Mouse (Mus musculus) adrenal gland, postnatal 10 days (tissue): Measurements from ENCODE around the gene Khdc1c. TPM values are rescaled to one million over a fixed set of nuclear protein-coding genes. Genes with fewer than 3 reads are reported as not detected.
"Not testable (repeated sequence)": the region's sequence is repeated elsewhere in the genome, so short reads cannot be mapped to it uniquely, and the experiment has no call there.

ENCODE experiments used
- DNase-seq: peaks from one replicate; pipeline ENCODE4 v3.0.0; 2021; ENCODE audit warnings: mixed read lengths
- long read RNA-seq, 2 experiments: library from polyadenylated mRNA; stranded (forward); transcript quantifications; one replicate each; pipeline ENCODE4 v2.0.0; 2021
- total RNA-seq, 2 experiments: library from RNA; stranded (reverse); gene quantifications; 2 replicates each; pipeline ENCODE4 v1.2.3; 2021

Gene Khdc1c
- total RNA-seq: not detected
- long read RNA-seq, experiment 1: 0 reads
- long read RNA-seq, experiment 2: 0 reads

GRCm38 (mm10) chr1:21368031-21368430 lies at the start of gene Khdc1c:
Gene Khdc1c, plus strand, starts transcription at chr1:21368331.
- DNase-seq: not testable (repeated sequence)

DNA sequence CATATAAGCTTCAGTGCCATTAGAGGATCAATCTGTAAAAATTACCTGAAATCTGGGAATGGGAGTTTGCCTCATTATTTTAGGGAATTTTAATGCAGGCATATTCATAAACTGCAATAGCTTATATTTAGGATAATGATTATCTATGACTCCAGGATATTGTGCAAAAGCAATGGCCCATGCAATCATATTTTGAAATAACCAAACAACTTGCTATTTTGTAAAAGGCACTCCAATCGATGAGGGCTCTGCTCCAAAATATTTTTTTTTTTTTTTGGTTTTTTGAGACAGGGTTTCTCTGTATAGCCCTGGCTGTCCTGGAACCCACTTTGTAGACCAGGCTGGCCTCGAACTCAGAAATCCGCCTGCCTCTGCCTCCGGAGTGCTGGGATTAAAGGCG lies 47.9 kb upstream of the Khdc1c start:
- DNase-seq: not testable (repeated sequence)

GRCm38 (mm10) chr1:21321656-21322055 lies 46.5 kb upstream of the Khdc1c start:
- DNase-seq: no peak

- no peak for DNase-seq
Observed at GRCm38 (mm10) chr1:21323996-21324574, 44.0 kb upstream of the Khdc1c start.

DNA sequence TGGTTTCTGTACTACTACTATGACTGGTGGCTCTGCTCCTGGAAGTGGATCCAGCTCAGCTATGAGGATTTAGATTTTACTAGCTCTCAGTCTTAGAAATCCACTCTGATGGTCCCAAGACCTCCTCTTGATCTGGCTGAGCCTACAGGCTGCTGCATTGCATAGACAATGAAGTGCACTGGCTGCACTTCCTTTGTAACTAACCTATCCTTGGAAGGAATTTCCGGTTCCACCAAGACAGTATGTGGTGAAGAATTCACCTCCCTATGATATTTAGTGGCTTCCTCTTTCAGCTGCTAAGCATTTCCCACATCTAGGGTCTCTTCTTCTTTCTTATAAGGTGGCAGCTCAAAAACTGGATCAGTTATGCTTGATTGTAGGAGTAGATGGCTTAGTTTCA lies 43.5 kb upstream of the Khdc1c start:
- no peak for DNase-seq

DNA sequence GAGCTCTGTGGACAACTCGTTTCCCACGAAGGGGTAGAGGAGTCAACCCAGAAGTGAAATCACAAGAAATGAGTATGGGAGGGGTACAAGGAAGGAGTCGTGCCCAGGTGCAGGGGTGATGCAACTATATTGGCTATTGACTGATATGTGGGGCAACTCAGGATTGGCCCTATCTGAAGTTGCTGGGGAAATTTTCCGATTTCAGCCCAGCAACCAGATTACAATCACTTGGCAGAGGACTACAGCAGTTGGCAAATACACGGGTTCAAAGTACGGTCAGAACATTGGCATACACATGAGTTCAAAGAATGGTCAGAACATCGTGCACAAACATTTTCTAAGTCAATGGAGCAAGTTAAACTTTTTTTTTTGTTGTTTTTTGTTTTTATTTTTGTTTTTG lies 41.4 kb upstream of the Khdc1c start:
- no peak for DNase-seq

- not testable (repeated sequence) for DNase-seq
Observed at GRCm38 (mm10) chr1:21331161-21331560, 37.0 kb upstream of the Khdc1c start.

DNA sequence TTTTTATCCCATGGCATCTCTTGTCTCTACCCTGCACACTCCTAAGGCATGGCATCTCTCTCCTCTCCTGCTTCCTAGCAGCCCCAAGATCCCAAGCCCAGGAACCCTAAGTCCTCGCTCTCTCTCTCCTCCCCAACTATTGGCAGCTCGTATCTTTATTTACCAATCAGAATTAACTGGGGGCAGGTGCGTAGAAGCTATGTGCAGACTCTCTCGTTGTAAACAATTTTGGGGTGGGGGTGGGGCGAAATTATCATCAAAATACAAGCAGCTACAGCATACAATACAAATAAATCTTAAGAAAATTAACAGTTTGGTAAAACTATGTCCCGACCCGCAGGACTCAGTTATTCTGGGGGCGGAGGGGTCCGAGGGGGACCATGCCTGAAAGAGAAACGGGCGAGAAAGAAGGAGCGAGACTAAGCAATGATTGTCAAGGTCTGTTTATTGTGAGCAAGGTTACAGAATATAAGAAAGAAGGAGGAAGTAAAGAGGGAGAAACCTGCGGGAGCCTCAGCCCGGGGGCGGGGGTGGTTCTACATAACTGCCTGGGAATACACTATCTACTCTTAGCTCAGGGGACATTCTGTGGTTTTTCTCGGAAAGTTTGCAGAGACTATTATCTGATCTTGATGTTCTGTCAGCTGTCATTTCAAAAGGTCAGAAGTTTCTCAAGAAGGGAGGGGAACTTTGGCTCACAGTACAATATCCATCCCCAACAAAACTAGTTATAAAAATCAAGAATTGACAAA lies 34.7 kb upstream of the Khdc1c start:
- DNase-seq: no peak

- DNase-seq: no peak
Observed at GRCm38 (mm10) chr1:21335836-21336235, 32.3 kb upstream of the Khdc1c start.

- no peak for DNase-seq
Observed at GRCm38 (mm10) chr1:21340745-21341144, 27.4 kb upstream of the Khdc1c start.

DNA sequence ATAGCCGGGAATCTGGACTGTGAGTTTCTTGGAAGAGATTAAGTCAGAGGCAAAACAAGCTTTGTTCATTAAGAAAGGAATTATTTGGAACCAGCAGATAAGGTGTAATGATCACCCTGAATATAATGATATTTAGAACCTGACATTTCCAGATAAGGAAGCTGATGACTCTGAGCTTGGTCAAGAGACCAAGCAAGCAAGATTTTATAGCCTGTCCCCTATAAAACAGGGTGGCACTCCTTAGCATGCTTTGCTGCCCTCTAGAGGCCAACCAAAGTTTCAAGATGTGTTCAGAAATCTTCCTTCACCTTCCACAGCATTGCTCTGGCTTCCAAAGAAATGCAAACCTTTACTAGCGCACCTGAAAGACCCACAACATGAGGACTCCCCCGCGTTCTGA lies 23.9 kb upstream of the Khdc1c start:
- DNase-seq: peak; percentile 62

DNA sequence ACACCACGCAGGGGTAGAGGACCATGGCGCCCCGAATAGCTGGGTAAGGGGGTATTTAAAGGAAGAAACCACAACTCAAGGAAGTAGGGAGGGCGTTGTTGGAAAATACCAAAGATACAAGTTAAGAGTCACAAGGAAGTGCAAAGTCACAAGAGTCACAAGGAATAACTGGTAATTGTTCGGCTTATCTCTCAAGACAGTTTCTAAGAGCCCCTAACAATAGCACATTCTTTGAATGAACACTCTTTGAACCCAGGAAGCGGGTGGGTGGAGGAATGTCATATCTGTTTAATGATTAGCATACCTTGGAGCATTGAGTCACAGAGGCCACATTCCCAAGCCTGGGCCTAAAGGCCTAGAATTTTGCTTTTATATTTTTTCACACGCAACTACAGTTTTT lies 23.4 kb upstream of the Khdc1c start:
- not testable (repeated sequence) for DNase-seq

DNA sequence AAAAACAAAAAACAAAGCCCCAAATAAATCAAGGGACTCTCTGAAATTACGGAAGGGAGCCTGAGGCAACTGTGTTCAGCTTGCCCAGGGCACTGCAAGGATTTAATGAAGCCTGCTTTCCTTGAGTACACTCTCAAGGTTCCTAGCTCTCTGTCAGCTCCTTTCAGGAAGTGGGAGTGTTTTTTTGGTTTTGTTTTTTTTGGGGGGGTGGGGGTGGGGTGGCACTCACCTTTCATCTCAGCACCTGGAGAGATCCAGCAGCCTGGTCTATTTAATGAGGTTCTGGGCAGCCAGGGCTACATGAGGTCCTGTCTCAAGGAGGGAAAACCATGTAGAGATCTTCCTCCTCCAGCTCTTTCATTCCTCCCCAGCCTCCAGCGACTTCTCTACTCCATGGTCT lies 18.8 kb upstream of the Khdc1c start, which contains the start of gene Khdc1a:
Khdc1a (plus strand) TSS at position 301 of the 400 bp plus-strand sequence.
- no peak for DNase-seq

DNA sequence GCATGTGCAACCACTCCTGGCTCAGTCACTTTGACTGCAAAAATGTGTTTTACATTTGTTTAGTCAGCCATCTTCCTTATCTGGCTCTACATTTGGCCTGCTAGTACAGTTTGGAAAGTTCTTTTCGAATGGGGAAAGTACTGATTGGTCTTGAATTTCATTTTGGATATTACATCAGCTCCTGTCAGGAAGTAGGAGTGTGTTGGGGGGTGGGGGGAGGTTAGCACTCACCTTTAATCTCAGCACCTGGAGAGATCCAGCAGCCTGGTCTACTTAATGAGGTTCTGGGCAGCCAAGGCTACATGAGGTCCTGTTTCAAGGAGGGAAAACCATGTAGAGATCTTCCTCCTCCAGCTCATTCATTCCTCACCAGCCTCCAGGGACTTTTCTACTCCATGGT lies 15.1 kb downstream of the Khdc1c start, which contains the start of gene Khdc1b:
Khdc1b (plus strand) TSS at position 301 of the 400 bp plus-strand sequence.
- DNase-seq: no peak

DNA sequence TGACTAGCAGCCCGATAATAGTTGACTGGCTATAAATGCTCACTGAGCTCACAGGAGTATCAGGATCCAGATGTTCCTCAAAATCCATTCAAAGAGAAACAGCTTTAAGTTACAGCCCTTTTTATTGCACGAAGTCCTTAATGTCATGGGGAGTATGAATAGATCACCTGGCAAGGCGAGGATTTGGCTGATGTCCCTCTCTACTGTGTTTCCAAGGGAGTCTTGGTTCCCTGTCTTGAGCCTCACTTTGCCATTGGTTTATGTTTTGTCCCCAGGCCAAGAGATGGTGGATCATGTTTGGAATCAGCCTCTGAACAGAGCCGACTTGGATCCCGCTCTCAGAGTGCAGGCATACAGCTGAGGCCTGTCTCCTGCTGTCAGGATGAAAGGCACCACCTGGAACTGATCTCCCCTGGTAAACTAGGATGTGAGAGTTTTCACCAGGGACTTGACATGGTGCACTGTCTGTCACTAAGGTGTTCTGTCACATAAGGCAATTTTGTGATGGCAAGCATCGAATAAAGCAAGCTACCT lies 23.1 kb downstream of the Khdc1c start:
- DNase-seq: no peak

GRCm38 (mm10) chr1:21402804-21403203 lies 34.7 kb downstream of the Khdc1c start:
- DNase-seq: no peak

- DNase-seq: no peak
Observed at GRCm38 (mm10) chr1:21407266-21407665, 39.1 kb downstream of the Khdc1c start.

DNA sequence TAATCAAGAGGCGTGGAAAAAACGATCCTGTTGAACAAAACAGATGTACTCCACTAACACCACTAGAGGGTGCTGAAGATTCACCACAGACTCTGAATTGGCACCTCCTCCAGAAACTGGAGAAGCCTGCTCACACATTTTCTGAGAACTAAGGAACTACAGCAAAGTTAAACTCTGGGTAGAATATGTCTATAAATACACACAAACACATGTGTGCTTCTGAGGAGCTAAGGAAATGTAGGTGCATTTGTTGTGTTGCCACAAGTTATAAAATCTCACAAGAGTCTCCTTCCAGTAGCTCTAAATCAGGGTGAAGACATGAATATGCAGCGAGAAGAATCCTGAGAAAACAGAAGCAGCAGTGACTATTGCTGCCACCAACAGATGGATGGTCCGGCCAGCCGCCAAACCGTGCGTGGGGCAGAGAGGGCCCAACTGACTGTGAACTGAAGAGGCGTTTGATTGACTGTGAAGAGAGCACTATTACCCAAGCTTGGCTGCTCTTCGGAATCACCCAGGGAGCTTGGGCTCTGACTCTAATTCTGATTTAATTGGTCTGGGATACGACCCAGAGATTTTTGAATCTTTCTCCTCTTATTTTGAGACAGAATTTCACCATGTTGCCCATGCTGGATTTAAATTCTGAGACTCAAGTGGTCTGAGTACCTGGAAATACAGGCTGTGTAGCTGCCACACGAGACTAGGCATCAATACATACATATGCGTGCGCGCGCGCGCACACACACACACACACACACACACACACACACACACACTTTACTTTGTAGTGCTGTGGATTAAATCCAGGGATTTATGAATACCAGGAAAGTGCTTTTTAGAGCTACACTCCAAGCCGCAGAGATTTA lies 43.4 kb downstream of the Khdc1c start:
- DNase-seq: peak; percentile 40

DNA sequence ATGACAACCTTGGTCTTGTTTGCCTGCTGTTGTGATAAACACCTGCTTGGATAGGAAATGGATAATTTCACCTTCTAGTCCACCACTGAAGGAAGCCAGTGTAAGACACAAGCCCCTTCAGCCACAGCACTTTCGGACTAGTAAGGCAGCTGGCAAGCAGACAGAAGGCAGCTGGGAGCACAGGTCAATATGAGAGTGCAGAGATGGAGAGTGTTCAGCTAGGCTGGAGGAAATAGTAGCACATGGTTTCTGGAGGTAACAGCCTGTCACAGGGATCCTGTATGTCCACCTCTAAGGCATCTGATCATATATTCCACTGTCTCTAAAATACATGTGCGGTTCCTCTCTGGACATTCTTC lies 44.0 kb downstream of the Khdc1c start:
- DNase-seq: no peak

DNA sequence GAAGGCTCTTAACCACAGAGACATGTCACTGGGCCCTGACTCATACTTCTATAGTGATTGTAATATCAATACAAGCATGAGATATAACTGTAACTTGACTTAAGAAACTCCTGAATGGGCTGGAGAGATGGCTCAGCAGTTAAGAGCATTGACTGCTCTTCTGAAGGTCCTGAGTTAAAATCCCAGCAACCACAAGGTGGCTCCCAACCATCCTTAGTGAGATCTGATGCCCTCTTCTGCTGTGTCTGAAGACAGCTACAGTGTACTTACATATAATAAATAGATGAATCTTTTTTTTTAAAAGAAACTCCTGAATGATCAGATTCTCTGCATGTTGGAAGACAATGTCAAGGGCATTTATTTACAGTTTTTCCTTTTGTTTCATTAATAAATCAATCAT lies 51.2 kb downstream of the Khdc1c start:
- no peak for DNase-seq
